Mouse (Mus musculus): Measurements from ENCODE around the gene Pid1. TPM values are rescaled to one million over a fixed set of nuclear protein-coding genes. Genes with fewer than 3 reads are reported as not detected.

Gene Pid1
- polyA plus RNA-seq, 1 experiment from 2014 or later: 26.0 TPM

DNA sequence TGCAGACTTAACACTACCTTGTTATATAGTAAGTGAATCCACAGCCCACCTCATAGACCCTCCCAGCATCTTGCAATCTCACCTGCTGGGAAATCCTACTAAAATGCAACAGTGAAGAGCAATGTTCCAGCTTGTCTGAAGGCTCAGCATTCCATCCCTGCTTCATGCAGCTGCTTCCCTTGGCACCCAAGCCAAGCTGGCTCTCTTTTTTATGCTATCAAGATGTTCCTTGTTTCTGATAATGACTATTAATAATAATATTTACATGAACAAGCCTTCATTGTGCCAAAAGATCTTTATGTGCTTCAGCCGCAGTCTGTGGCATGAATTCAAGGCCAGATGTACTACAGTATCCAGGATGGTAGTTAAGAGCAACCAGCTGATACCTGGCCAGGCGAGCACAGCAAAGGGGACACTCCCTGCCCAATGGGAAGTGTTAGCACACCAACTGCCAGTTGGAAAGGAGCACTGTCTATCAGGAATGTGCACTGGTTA, 54.0 kb downstream of the Pid1 start:
- WGBS: 77% methylated on average over 2 of the region's 2 CpGs
- Histone ChIP-seq H3K4me1 (ENCODE audit: control insufficient read depth, insufficient read depth, low read length) (no peaks in the 10 kb centered on the region), H3K27me3 (ENCODE audit: control insufficient read depth, insufficient read depth, low read length) (no peaks in the 10 kb centered on the region), H3K4me3 (ENCODE audit: low read depth, low read length) (no peak overlapping the region), H3K36me3 (replicated peaks; ENCODE audit: control insufficient read depth, insufficient read depth, low read depth, low read length) (no peaks in the 10 kb centered on the region), H3K27ac (replicated peaks; ENCODE audit: low read depth, low read length) (no peak overlapping the region), H3K4me2 (ENCODE audit: low read depth, low read length) (no peak overlapping the region), H3K9ac (replicated peaks; ENCODE audit: low read length) (no peak overlapping the region), H3K9me3 (replicated peaks; ENCODE audit: control insufficient read depth, low read length) (no peaks in the 10 kb centered on the region)
- DNase-seq (ENCODE audit: low spot score): no peak
- ATAC-seq (replicated peaks; ENCODE audit: insufficient number of reproducible peaks, low FRiP score, low TSS enrichment, low read depth): no peak

DNA sequence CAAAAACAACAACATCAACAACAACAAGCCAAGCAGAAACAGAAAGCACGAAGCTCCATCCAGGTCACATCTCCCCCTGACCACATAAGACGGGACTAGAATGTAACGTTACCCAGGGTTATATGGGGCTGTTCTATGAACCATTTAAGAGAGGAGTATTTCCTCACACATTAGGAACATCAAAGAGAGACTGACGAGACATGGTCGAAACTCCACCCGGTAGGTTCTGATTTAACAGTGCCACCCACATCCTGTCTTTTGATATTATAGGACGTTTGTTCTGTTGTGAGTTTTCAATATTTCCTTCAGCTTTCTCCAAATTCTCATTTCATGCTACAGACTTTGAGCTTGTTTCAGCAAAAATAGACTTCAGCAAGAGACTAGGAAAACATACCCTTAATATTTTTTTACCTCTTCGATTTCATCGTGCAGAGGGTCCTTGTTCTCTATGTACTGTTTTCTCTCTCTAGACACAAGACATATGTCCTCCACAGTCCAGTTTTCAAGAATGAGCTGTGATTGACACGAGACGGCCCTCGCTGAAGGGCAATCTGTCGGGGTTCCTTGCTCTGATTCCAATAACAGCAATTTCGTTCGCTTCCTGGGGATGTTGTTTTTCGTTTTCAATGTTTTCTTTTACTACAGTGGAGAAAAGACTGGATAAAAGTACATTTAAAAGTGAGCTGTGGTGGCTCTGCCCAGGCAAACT, 58.1 kb downstream of the Pid1 start:
- H3K4me3 ChIP-seq (ENCODE audit: low read depth, low read length): no peak overlapping the region
- no peak overlapping the region for H3K9ac ChIP-seq (replicated peaks; ENCODE audit: low read length)
- no peaks in the 10 kb centered on the region for H3K4me1 ChIP-seq (ENCODE audit: control insufficient read depth, insufficient read depth, low read length)
- H3K27me3 ChIP-seq (ENCODE audit: control insufficient read depth, insufficient read depth, low read length): no peaks in the 10 kb centered on the region
- H3K27ac ChIP-seq (replicated peaks; ENCODE audit: low read depth, low read length): no peak overlapping the region
- no peak for ATAC-seq (replicated peaks; ENCODE audit: insufficient number of reproducible peaks, low FRiP score, low TSS enrichment, low read depth)
- no peaks in the 10 kb centered on the region for H3K9me3 ChIP-seq (replicated peaks; ENCODE audit: control insufficient read depth, low read length)
- no peaks in the 10 kb centered on the region for H3K36me3 ChIP-seq (replicated peaks; ENCODE audit: control insufficient read depth, insufficient read depth, low read depth, low read length)
- 64% methylated on average over 16 of the region's 16 CpGs for whole genome bisulfite sequencing
- no peak for DNase-seq (ENCODE audit: low spot score)
- no peak overlapping the region for H3K4me2 ChIP-seq (ENCODE audit: low read depth, low read length)

DNA sequence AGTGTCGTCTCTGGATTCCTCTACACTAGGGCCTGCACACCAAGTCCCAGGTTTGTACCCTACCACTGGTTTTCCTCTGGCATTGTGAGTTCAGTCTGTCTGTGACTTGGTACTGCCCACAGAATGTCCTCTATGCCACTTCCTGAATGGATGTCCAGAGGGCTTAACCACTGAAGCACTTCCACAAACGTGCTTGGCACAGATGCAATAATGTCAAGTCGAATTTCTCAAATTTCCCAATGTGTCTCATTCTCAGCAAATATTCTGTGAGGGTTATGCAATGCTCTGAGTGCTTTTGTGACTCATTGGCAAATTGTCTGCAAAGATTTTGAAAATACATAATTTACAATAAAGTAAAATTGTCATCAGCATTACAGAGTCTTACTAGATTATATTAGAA, 61.2 kb downstream of the Pid1 start:
- H3K4me1 ChIP-seq (ENCODE audit: control insufficient read depth, insufficient read depth, low read length): no peaks in the 10 kb centered on the region
- H3K27me3 ChIP-seq (ENCODE audit: control insufficient read depth, insufficient read depth, low read length): no peaks in the 10 kb centered on the region
- no peaks in the 10 kb centered on the region for H3K36me3 ChIP-seq (replicated peaks; ENCODE audit: control insufficient read depth, insufficient read depth, low read depth, low read length)
- no peaks in the 10 kb centered on the region for H3K9me3 ChIP-seq (replicated peaks; ENCODE audit: control insufficient read depth, low read length)
- ATAC-seq (replicated peaks; ENCODE audit: insufficient number of reproducible peaks, low FRiP score, low TSS enrichment, low read depth) (no peak), DNase-seq (ENCODE audit: low spot score) (no peak)
- no peak overlapping the region for H3K9ac ChIP-seq (replicated peaks; ENCODE audit: low read length)
- no peak overlapping the region for H3K27ac ChIP-seq (replicated peaks; ENCODE audit: low read depth, low read length)
- WGBS: 77% methylated on average over 3 of the region's 3 CpGs
- no peak overlapping the region for H3K4me3 ChIP-seq (ENCODE audit: low read depth, low read length)
- no peak overlapping the region for H3K4me2 ChIP-seq (ENCODE audit: low read depth, low read length)

DNA sequence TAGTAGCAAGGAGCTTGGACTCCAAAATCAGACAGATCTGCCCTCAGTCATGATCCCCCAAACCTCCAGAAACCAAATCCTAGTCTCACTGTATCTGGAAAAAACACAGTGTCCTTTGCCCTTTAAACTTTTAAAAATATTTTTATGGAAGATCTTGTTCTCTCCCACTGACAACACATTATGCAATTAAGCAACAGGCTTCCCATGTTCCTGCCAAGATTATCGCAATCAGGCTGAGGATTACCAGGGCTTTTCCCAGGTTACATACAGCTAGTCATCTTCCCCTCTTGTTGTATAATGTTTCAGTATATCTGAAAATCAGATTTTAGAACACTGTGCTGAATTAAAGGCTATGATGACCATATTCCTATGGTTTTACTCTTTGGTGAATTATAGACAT, 64.3 kb downstream of the Pid1 start:
- H3K27ac ChIP-seq (replicated peaks; ENCODE audit: low read depth, low read length): no peak overlapping the region
- no peak overlapping the region for H3K4me2 ChIP-seq (ENCODE audit: low read depth, low read length)
- no peak for DNase-seq (ENCODE audit: low spot score)
- H3K4me1 ChIP-seq (ENCODE audit: control insufficient read depth, insufficient read depth, low read length): no peaks in the 10 kb centered on the region
- no peak overlapping the region for H3K4me3 ChIP-seq (ENCODE audit: low read depth, low read length)
- H3K27me3 ChIP-seq (ENCODE audit: control insufficient read depth, insufficient read depth, low read length): no peaks in the 10 kb centered on the region
- H3K36me3 ChIP-seq (replicated peaks; ENCODE audit: control insufficient read depth, insufficient read depth, low read depth, low read length): no peaks in the 10 kb centered on the region
- no peak for ATAC-seq (replicated peaks; ENCODE audit: insufficient number of reproducible peaks, low FRiP score, low TSS enrichment, low read depth)
- H3K9me3 ChIP-seq (replicated peaks; ENCODE audit: control insufficient read depth, low read length): no peaks in the 10 kb centered on the region
- WGBS: 95% methylated on average over 1 of the region's 1 CpGs
- no peak overlapping the region for H3K9ac ChIP-seq (replicated peaks; ENCODE audit: low read length)

DNA sequence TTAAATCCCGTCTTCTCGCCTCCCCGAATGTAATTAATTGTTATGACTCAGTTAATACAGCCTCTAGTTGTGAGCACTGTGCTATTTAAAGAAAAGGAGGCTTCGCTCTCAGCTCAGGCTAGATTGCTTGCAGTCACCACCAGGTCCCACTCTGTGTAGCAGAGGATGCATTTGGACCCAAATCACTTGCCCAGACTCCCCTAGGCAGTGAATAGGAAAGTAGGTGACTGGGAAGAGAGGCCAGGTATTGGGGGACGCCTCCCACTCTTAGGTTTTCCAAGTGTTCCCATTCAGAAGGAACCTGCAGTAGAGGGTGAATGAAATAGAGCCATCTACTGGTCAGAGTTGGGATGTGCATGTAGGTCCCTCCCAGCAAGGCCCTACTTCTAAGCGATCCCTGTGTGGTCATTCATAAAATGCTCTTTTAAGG, 77.3 kb downstream of the Pid1 start:
- H3K4me2 ChIP-seq (ENCODE audit: low read depth, low read length): no peak overlapping the region
- H3K9me3 ChIP-seq (replicated peaks; ENCODE audit: control insufficient read depth, low read length): no peaks in the 10 kb centered on the region
- DNase-seq (ENCODE audit: low spot score) (peak; percentile 79), ATAC-seq (replicated peaks; ENCODE audit: insufficient number of reproducible peaks, low FRiP score, low TSS enrichment, low read depth) (no peak)
- no peaks in the 10 kb centered on the region for H3K4me1 ChIP-seq (ENCODE audit: control insufficient read depth, insufficient read depth, low read length)
- 0 out of 2 replicates have a peak, but pooled peaks cover 2% of the 10 kb centered on the region for H3K27me3 ChIP-seq (ENCODE audit: control insufficient read depth, insufficient read depth, low read length)
- no peaks in the 10 kb centered on the region for H3K36me3 ChIP-seq (replicated peaks; ENCODE audit: control insufficient read depth, insufficient read depth, low read depth, low read length)
- no peak overlapping the region for H3K27ac ChIP-seq (replicated peaks; ENCODE audit: low read depth, low read length)
- 38% methylated on average over 6 of the region's 6 CpGs for WGBS
- no peak overlapping the region for H3K9ac ChIP-seq (replicated peaks; ENCODE audit: low read length)
- H3K4me3 ChIP-seq (ENCODE audit: low read depth, low read length): no peak overlapping the region

DNA sequence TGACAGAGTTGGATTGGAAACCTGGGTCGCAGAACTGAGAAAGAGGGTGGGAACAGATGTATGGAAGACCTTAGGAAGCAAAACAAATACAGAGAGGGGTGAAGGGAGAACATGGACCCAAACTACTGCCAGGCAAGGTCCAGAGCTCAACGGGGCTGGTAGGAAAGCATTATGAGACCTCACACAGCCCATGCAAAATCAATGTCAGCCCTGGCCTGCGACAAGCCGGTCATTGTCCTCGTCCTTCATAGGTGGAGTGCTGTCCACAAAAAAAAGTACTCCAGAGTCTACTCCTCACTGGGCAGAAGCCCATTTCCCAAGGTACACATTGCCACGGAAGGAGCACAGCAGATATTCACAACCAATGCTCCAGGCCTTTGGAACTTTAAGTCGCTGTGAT, 78.4 kb downstream of the Pid1 start:
- DNase-seq (ENCODE audit: low spot score) (no peak), ATAC-seq (replicated peaks; ENCODE audit: insufficient number of reproducible peaks, low FRiP score, low TSS enrichment, low read depth) (no peak)
- H3K27ac ChIP-seq (replicated peaks; ENCODE audit: low read depth, low read length): no peak overlapping the region
- H3K9me3 ChIP-seq (replicated peaks; ENCODE audit: control insufficient read depth, low read length): no peaks in the 10 kb centered on the region
- H3K4me1 ChIP-seq (ENCODE audit: control insufficient read depth, insufficient read depth, low read length): no peaks in the 10 kb centered on the region
- H3K36me3 ChIP-seq (replicated peaks; ENCODE audit: control insufficient read depth, insufficient read depth, low read depth, low read length): no peaks in the 10 kb centered on the region
- no peak overlapping the region for H3K9ac ChIP-seq (replicated peaks; ENCODE audit: low read length)
- no peak overlapping the region for H3K4me2 ChIP-seq (ENCODE audit: low read depth, low read length)
- 0 out of 2 replicates have a peak, but pooled peaks cover 2% of the 10 kb centered on the region for H3K27me3 ChIP-seq (ENCODE audit: control insufficient read depth, insufficient read depth, low read length)
- WGBS: 80% methylated on average over 7 of the region's 7 CpGs
- H3K4me3 ChIP-seq (ENCODE audit: low read depth, low read length): no peak overlapping the region

DNA sequence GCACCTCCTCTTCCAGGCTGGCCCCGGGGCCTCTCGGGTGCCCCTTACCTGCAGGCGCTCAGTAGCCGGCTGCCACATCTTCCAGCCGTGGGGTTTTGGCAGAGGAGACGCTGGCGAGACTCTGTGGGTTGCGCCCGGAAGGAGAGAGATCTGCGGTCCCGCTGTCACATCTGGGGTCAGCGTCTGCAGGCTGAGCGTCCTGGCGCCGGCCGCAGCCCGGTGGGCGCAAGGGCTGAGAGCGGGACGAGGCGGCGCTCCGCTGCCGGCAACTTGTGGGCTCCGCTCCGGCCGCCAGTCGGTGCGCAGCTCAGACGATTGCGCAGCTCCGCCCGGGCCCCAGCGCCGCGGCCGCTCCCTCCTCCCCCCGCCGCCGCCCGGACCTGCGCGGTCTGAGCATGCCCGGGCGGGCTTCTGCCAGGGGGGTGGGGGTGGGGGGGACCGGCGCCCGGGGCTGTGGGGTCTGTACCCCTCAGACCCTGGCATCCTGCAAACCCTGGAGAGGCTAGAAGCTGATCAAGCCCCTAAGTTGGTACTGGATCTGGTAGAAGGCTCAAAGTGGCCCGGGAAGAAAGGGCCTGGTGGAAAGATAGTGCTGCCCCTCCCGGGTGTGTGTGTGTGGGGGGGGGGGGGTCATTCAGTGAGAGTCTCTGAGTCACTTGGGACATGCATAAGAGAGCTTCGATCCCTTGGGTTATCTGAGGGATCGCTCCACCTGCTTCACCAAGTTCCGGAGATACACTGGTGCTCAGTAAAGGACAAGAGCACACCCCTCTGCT, 79.5 kb downstream of the Pid1 start:
- H3K27ac ChIP-seq (replicated peaks; ENCODE audit: low read depth, low read length): no peak overlapping the region
- ATAC-seq (replicated peaks; ENCODE audit: insufficient number of reproducible peaks, low FRiP score, low TSS enrichment, low read depth): peak; percentile 88
- WGBS: 3% methylated on average over 30 of the region's 53 CpGs

DNA sequence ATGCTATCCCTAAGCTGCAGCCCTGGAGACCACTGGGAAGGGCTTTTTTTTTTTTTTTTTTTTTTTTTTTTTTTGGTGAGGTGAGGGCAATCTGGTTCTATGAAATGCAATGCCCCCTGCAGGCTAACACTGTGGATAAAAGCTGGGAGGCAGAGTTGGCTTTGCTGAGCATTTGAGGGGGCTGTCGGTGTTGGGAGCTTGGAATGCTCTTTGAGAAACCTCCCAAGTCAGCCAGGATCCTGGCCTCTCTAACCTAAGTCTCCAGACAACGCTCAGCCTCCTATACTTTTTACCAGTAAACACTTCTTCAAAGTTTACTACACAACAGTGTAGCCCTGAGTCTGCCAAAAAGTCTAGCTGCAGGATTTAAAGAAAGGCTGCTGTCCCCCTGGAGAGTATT, 80.9 kb downstream of the Pid1 start:
- H3K4me1 ChIP-seq (ENCODE audit: control insufficient read depth, insufficient read depth, low read length): no peaks in the 10 kb centered on the region
- H3K9me3 ChIP-seq (replicated peaks; ENCODE audit: control insufficient read depth, low read length): no peaks in the 10 kb centered on the region
- H3K9ac ChIP-seq (replicated peaks; ENCODE audit: low read length): no peak overlapping the region
- H3K4me2 ChIP-seq (ENCODE audit: low read depth, low read length): peak overlapping the region; percentile 6; the same call in 1 of the 2 replicates
- H3K27ac ChIP-seq (replicated peaks; ENCODE audit: low read depth, low read length): no peak overlapping the region
- ATAC-seq (replicated peaks; ENCODE audit: insufficient number of reproducible peaks, low FRiP score, low TSS enrichment, low read depth) (no peak), DNase-seq (ENCODE audit: low spot score) (peak; percentile 62)
- peak overlapping the region; percentile 56; the same call in 1 of the 2 replicates for H3K4me3 ChIP-seq (ENCODE audit: low read depth, low read length)
- H3K27me3 ChIP-seq (ENCODE audit: control insufficient read depth, insufficient read depth, low read length): 0 out of 2 replicates have a peak, but pooled peaks cover 2% of the 10 kb centered on the region
- H3K36me3 ChIP-seq (replicated peaks; ENCODE audit: control insufficient read depth, insufficient read depth, low read depth, low read length): no peaks in the 10 kb centered on the region
- 16% methylated on average over 2 of the region's 2 CpGs for WGBS

More for the DNA sequence above, 79.5 kb downstream of the Pid1 start:
- H3K4me3 ChIP-seq (ENCODE audit: low read depth, low read length): peak overlapping the region; percentile 56
- H3K4me2 ChIP-seq (ENCODE audit: low read depth, low read length): peak overlapping the region; percentile 91
- DNase-seq (ENCODE audit: low spot score): peak; percentile 73
- H3K36me3 ChIP-seq (replicated peaks; ENCODE audit: control insufficient read depth, insufficient read depth, low read depth, low read length): no peaks in the 10 kb centered on the region
- peak overlapping the region; percentile 59 for H3K9ac ChIP-seq (replicated peaks; ENCODE audit: low read length)
- H3K4me1 ChIP-seq (ENCODE audit: control insufficient read depth, insufficient read depth, low read length): no peaks in the 10 kb centered on the region
- no peaks in the 10 kb centered on the region for H3K9me3 ChIP-seq (replicated peaks; ENCODE audit: control insufficient read depth, low read length)
- H3K27me3 ChIP-seq (ENCODE audit: control insufficient read depth, insufficient read depth, low read length): 0 out of 2 replicates have a peak, but pooled peaks cover 2% of the 10 kb centered on the region

Measured in embryonic facial prominence, embryonic 11.5 days (tissue).